Mouse (Mus musculus): ENCODE measurements around the gene Ugt1a8.
"Not testable (repeated sequence)": the region's sequence is repeated elsewhere in the genome, so short reads cannot be mapped to it uniquely, and the experiment has no call there.

DNA sequence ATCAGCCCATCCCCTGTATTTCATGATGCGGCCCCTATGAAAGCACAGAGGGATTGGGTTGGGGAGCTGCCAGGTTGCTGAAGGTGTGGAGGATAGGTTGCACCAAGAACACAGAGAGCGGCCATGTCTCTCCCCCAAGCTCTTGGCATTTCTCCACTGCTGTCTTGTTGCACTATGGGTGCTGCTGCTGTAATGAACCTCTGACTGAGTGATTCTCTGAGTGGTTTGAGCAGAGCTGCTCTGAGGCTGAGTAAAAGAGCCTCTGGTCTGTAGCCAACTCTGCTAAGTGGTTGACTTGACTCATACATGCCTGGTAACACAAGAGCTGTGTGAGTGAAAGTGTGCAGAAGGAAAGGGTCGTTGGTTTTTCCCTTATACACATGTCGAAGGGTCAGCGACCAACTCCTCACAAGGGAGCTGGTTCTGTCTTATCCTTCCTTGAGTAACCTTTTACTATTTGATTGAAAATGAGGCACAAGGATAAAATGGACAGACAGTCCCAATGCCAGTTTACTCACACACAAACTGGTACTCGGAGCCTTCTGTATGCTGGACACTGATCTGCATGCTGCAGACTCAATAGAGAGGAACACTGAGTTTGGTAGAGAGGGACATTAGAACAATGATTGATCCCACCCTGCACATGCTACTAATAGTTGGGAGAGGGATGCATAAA is 47.8 kb downstream of the Ugt1a8 start:
- not testable (repeated sequence) for TF ChIP-seq CTCF (IDR thresholded peaks at IDR 0.05; ENCODE audit: insufficient read depth, low read length); POLR2A (IDR thresholded peaks at IDR 0.05; ENCODE audit: borderline replicate concordance, extremely low read depth, low read depth, low read length)
